Mouse (Mus musculus) heart, embryonic 15.5 days (tissue): ENCODE measurements at regions not wholly inside any gene's neighbourhood (a gene's known extent, or its start where the extent isn't known, plus 50 kb on each side); places are given as distances from the start of the nearest gene placed in this dataset.

Experiments
- ATAC-seq: fragments of 200-750 bp; cut with Nextera tagmentation; replicated peaks from 2 replicates; pipeline ENCODE4 v1.8.0; 2017; ENCODE audit warnings: low read depth, moderate TSS enrichment; ENCODE audit not compliant: insufficient number of reproducible peaks, insufficient read depth, low FRiP score
- H3K27ac ChIP-seq: fragments of 300-500 bp; sonication (generic); 2 replicates; pipeline ENCODE4 v1.5.1; 2015; ENCODE audit warnings: mild to moderate bottlenecking, inconsistent platforms
- H3K27me3 ChIP-seq: fragments of 300-500 bp; sonication (generic); 2 replicates; pipeline ENCODE4 v1.6.1; 2015; ENCODE audit warnings: inconsistent platforms
- H3K36me3 ChIP-seq: fragments of 300-500 bp; sonication (generic); 2 replicates; pipeline ENCODE4 v1.6.1; 2015; ENCODE audit warnings: mild to moderate bottlenecking, inconsistent platforms
- H3K4me1 ChIP-seq: fragments of 300-500 bp; sonication (generic); replicated peaks from 2 replicates; pipeline ENCODE4 v1.6.1; 2015; ENCODE audit warnings: inconsistent platforms
- H3K4me2 ChIP-seq: fragments of 300-500 bp; sonication (generic); 2 replicates; pipeline ENCODE4 v1.6.1; 2015; ENCODE audit warnings: inconsistent platforms, mild to moderate bottlenecking, moderate library complexity
- H3K4me3 ChIP-seq: fragments of 300-500 bp; sonication (generic); 2 replicates; pipeline ENCODE4 v1.5.1; 2015; ENCODE audit warnings: mild to moderate bottlenecking, inconsistent platforms
- H3K9ac ChIP-seq: fragments of 300-500 bp; sonication (generic); 2 replicates; pipeline ENCODE4 v1.6.1; 2015; ENCODE audit warnings: mild to moderate bottlenecking, inconsistent platforms
- H3K9me3 ChIP-seq: fragments of 300-500 bp; sonication (generic); replicated peaks from 2 replicates; pipeline ENCODE4 v1.6.1; 2016; ENCODE audit warnings: inconsistent platforms
- WGBS: fragments of 180-500 bp; shearing (Covaris S2); methylation state at CpG from one replicate; pipeline ENCODE4 v1.1.7; 2015; ENCODE audit warnings: mixed read lengths; 5-methylcytosine and 5-hydroxymethylcytosine counted together

DNA sequence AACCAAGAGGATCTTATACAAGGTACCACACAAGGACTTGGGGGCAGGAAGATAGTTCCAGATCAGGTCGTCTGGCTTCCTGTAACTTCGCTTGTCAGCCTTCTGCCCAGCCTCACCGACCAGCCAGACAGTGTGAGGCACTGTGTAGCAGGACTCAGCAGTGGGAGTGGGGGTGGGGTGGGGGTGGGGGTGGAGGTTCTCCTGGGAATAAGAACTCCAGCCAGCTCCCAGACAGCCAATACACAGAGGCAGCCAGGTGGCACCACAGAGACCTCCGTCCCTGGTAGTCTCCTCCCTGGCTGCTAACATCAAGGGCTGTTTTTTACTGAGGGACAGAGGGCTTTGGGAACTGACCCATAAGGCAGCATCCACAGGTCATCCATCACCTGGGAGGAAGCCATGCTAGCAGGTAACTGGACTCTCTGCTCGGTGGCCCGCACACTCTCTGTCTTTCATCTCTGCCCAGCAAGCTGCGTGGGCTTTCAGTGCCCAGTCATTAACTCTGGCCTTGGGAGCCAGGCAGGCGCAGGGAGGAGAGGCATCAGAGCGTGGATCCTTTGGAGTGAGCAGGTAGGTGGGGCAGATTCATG, 60.3 kb upstream of the Wnt4 start:
- Histone ChIP-seq H3K9me3 (no peaks in the 10 kb centered on the region), H3K27ac (no peak overlapping the region), H3K9ac (no peak overlapping the region), H3K27me3 (0 out of 2 replicates have a peak, but pooled peaks cover 3% of the 10 kb centered on the region), H3K4me2 (no peak overlapping the region), H3K36me3 (no peaks in the 10 kb centered on the region), H3K4me1 (peaks cover 15% of the 10 kb centered on the region), H3K4me3 (no peak overlapping the region)
- 54% methylated on average over 9 of the region's 9 CpGs for WGBS
- ATAC-seq = no peak

DNA sequence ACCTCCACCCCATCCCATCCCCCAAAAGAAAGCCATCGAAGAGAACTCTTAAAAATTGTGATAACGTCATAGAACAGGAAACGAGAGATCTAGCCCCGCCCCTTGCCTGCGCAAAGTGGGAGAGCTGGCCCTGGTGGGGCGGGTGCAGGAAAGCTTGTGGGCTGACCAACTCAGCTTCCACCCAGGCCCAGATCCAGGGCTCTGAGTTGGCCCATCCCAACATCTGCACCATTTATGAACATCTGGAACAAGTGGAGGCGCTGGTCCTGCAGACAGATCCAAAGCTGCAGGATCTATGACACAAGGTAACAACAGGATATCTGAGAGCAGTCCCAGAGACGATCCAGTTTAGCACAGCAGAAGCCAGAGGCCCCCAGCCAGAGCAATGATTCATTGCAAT, 62.7 kb upstream of the Wnt4 start:
- Histone ChIP-seq H3K27me3 (peaks cover 15% of the 10 kb centered on the region; the same call in 1 of the 2 replicates), H3K4me1 (peaks cover 27% of the 10 kb centered on the region), H3K36me3 (no peaks in the 10 kb centered on the region), H3K4me2 (no peak overlapping the region), H3K4me3 (no peak overlapping the region), H3K9ac (no peak overlapping the region), H3K9me3 (no peaks in the 10 kb centered on the region), H3K27ac (no peak overlapping the region)
- WGBS = 65% methylated on average over 8 of the region's 8 CpGs
- ATAC-seq = no peak

DNA sequence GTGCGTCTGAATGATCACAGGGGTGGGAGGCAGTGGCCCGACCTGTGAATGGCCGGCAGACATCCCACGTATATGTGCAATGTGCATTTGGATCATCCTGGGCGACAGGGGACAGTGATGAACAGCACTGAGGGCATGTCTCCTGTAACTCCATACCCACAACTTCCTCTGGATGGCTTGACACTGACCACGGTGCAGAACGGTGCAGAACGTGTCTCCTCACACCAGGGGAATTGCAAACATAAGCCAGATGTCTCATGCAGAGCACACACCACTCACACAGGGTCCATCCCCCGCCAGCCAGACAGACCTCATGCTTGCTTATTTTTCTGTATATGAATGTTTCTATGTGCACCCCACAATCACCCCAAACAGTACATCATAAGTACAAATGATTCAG, 64.4 kb upstream of the Wnt4 start:
- Histone ChIP-seq H3K4me1 (peaks cover 27% of the 10 kb centered on the region), H3K36me3 (no peaks in the 10 kb centered on the region), H3K4me3 (no peak overlapping the region), H3K9ac (no peak overlapping the region), H3K4me2 (no peak overlapping the region), H3K9me3 (no peaks in the 10 kb centered on the region), H3K27me3 (peaks cover 19% of the 10 kb centered on the region; the same call in 1 of the 2 replicates), H3K27ac (no peak overlapping the region)
- ATAC-seq = no peak
- WGBS = 48% methylated on average over 9 of the region's 9 CpGs

DNA sequence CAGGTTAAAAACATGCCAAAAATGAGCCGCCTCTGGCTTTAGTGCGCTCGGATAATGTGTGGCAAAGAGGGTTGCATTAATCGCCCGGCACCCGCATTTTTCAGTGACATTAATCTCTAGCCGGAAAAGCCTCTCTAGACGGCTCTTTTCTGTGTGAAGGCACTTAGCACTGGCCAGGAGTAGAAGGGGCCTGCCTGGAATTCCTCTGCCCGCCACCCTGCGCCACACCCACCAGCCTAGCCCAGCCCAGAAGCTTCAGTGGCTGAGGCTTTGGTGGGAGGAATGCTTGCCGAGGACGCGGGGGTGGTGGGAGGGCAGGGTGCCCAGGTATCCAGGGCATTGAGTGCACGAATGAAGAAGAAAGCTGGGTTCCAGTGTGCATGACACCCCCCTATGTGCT, 65.2 kb upstream of the Wnt4 start:
- peak overlapping the region; percentile 20; the same call in 1 of the 2 replicates for H3K4me2 ChIP-seq
- H3K27me3 ChIP-seq = peaks cover 16% of the 10 kb centered on the region; the same call in 1 of the 2 replicates
- H3K9ac ChIP-seq = no peak overlapping the region
- peaks cover 27% of the 10 kb centered on the region for H3K4me1 ChIP-seq
- H3K4me3 ChIP-seq = no peak overlapping the region
- no peak overlapping the region for H3K27ac ChIP-seq
- no peak for ATAC-seq
- 18% methylated on average over 14 of the region's 14 CpGs for WGBS
- H3K9me3 ChIP-seq = no peaks in the 10 kb centered on the region
- H3K36me3 ChIP-seq = no peaks in the 10 kb centered on the region

DNA sequence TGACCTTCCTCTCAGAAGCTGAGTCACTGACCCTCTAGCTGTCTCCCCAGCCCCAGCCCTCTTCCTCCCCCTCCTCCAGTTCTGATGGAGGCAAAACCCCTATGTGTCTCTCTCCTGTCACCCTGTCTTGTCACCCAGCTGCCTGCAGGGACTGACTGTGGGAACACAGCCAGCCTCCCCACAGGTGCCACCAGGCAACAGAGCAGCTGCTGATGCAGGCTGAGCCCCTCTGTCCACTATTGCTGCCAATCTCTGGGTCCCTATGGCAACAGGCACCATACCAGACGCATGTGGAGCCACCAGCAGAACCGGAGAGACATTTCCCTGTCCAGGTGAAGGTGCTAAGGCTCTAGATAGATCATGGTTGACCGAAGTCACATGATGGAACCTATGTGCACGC, 66.0 kb upstream of the Wnt4 start:
- Histone ChIP-seq H3K9me3 (no peaks in the 10 kb centered on the region), H3K4me3 (no peak overlapping the region), H3K4me1 (peaks cover 27% of the 10 kb centered on the region), H3K27me3 (peaks cover 16% of the 10 kb centered on the region; the same call in 1 of the 2 replicates), H3K27ac (no peak overlapping the region), H3K36me3 (no peaks in the 10 kb centered on the region), H3K4me2 (no peak overlapping the region), H3K9ac (no peak overlapping the region)
- 78% methylated on average over 4 of the region's 4 CpGs for WGBS
- no peak for ATAC-seq

DNA sequence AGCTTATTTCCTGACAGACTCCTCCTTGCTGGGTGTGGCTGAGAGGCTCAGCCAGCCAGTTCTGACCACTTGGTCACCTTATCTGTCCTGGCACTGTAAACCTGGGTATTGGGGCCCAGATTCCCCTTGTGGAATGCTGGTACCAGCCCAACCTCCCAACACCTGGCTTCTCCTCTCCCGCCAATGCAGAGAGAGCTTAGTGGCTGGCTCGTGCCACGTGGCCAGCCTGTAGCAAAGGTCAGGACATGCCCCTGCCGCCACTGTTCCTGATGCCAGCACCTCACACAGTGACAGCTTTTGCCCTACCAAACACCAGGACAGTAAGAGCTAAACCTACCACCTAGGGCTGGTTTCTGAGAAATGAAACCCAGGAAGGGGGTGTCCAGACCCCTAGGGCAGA, 66.8 kb upstream of the Wnt4 start:
- H3K9me3 ChIP-seq = no peaks in the 10 kb centered on the region

DNA sequence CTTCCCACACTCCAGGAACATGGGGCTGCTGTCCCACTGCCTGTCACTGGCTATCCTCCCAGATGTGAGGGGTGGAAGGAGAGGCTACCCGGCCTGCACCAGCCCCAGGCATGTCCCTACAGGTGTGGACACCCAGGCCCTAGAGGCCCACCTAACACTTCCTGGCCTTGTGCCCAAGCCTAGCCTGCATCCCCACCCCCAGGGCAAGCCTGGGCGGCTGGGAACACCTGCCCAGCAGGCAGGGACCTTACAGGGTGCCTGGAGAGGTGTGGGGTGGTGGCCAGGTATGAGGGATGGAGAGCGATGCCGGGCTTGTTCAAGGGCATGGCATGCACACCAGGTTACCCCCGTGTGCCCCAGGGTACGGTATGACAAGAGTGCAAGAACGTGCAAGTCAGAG, 76.3 kb upstream of the Wnt4 start:
- Histone ChIP-seq H3K4me2 (no peak overlapping the region), H3K4me3 (no peak overlapping the region), H3K27me3 (peaks cover 23% of the 10 kb centered on the region), H3K27ac (no peak overlapping the region), H3K9ac (no peak overlapping the region), H3K4me1 (no peaks in the 10 kb centered on the region), H3K9me3 (no peaks in the 10 kb centered on the region), H3K36me3 (no peaks in the 10 kb centered on the region)
- WGBS = 73% methylated on average over 7 of the region's 7 CpGs
- no peak for ATAC-seq

More for the DNA sequence above, 66.8 kb upstream of the Wnt4 start:
- H3K4me1 ChIP-seq = peaks cover 27% of the 10 kb centered on the region
- H3K36me3 ChIP-seq = no peaks in the 10 kb centered on the region
- H3K9ac ChIP-seq = no peak overlapping the region
- H3K4me2 ChIP-seq = no peak overlapping the region
- no peak overlapping the region for H3K4me3 ChIP-seq
- 71% methylated on average over 4 of the region's 4 CpGs for WGBS
- H3K27me3 ChIP-seq = peaks cover 16% of the 10 kb centered on the region; the same call in 1 of the 2 replicates
- H3K27ac ChIP-seq = no peak overlapping the region
- no peak for ATAC-seq

DNA sequence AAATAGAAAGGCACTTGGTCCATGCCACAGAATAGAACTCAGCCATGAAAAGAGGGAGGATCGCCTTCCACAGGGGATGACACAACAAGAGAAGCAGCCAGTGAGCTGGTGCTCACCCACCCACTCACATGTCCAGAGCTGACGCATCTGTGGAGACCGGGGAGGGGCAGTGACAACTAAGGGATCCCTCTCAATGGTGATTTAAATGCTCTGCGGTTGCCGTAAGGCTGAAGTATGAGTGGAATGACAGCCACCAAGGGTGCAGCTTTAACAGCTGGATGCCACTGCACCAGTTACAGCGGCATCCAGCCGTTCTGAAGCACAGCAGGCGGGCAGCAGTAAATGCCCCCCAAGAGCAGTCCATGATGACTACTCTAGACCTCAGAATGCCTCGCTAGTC, 76.9 kb upstream of the Wnt4 start:
- WGBS = 55% methylated on average over 9 of the region's 9 CpGs
- Histone ChIP-seq H3K4me3 (no peak overlapping the region), H3K9me3 (no peaks in the 10 kb centered on the region), H3K36me3 (no peaks in the 10 kb centered on the region), H3K9ac (no peak overlapping the region), H3K27me3 (peaks cover 23% of the 10 kb centered on the region), H3K27ac (no peak overlapping the region), H3K4me1 (no peaks in the 10 kb centered on the region), H3K4me2 (no peak overlapping the region)
- no peak for ATAC-seq

DNA sequence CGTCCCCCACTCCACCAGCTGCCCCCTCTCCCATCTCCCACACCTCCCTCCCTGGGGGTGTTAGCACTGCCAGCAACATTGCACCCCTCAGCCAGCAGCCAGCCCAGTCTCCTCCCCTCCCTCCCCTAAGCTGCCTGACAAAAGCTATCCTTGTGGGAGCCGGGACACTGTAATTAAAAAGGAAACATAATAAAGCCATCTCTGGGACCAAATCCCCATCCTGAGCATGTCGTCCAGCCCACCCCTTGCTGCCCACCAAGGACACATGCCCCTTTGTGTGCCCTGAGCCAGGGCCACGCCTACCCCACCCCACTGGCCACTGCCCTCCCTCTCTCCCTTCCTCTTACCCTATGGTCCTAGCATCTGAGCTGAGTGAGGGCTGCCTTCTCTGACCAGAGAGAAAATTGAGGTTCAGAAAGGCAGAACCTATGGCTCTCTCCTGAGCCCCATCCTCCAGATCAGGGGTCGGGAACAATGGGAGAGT, 80.8 kb upstream of the Wnt4 start:
- H3K4me1 ChIP-seq = peaks cover 4% of the 10 kb centered on the region; the same call in 1 of the 2 replicates
- no peak overlapping the region for H3K27ac ChIP-seq
- no peaks in the 10 kb centered on the region for H3K9me3 ChIP-seq
- H3K9ac ChIP-seq = no peak overlapping the region
- peaks cover 23% of the 10 kb centered on the region for H3K27me3 ChIP-seq
- H3K36me3 ChIP-seq = no peaks in the 10 kb centered on the region
- H3K4me3 ChIP-seq = no peak overlapping the region
- WGBS = 66% methylated on average over 5 of the region's 5 CpGs
- no peak overlapping the region for H3K4me2 ChIP-seq
- no peak for ATAC-seq

DNA sequence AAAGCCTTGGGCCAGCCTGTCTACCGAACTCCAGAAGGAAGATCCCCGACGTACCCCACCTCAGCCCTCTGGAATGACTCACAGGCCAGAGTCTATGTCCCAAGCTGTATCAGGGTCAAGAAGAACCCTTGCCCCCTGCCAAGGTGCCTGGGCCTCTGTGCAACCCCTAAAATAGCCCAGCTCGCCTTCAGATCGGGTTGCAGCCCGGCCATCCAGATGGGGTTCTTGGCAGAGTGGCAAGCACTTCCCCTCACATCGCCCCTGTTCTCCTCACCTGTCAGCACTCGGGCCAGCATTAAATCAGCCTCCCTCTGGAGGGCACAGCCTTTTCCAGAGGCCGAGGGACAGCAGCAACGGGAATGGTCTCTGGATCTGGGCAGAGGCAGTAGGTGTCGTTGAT, 83.2 kb upstream of the Wnt4 start:
- Histone ChIP-seq H3K36me3 (no peaks in the 10 kb centered on the region), H3K27ac (no peak overlapping the region), H3K9me3 (no peaks in the 10 kb centered on the region), H3K9ac (no peak overlapping the region), H3K4me2 (no peak overlapping the region), H3K4me1 (peaks cover 6% of the 10 kb centered on the region), H3K4me3 (no peak overlapping the region), H3K27me3 (peaks cover 9% of the 10 kb centered on the region)
- WGBS = 54% methylated on average over 11 of the region's 11 CpGs
- no peak for ATAC-seq

DNA sequence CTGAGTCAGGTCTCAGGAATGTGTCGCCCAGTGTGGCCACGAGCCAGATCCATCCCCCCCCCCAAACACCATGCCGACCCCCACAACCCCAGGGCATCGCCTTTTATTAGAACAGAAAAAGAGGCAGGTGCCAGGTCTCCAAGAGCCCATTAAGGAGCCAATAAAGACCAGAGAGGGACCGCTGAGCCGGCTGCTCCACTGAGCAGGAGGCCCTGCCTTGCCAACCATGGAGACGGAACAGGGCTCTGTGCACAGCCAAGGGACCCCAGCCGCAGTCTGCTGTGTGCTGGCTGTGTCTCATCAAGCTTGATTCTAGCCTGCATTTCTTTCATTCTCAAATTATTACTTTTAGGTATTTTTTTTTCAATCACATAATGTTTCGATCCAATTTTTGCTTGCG, 86.7 kb upstream of the Wnt4 start:
- H3K9ac ChIP-seq = no peak overlapping the region
- 63% methylated on average over 10 of the region's 10 CpGs for WGBS
- no peak for ATAC-seq

DNA sequence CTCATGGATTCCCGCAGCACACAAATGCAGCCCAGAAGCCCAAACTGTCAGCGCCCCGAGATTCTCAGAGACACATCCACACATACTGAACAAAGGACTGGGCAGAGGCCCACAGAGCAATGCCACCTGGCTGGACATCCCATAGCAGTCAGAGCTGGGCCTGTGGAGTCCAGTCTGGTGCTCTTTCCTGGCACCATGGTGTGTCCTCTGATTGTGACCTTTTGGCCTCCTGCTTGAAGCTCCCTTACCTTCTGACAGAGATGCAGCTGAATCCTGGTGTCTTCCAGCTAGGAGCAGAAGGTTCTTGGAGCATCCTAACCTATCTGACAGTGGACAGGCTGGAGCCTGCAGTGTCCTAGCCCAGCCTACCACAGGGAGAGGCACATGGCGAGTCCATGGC, 87.5 kb upstream of the Wnt4 start:
- ATAC-seq = no peak
- Histone ChIP-seq H3K9ac (no peak overlapping the region), H3K4me2 (no peak overlapping the region), H3K4me3 (no peak overlapping the region), H3K27ac (no peak overlapping the region), H3K4me1 (peaks cover 9% of the 10 kb centered on the region), H3K9me3 (no peaks in the 10 kb centered on the region), H3K27me3 (0 out of 2 replicates have a peak, but pooled peaks cover 3% of the 10 kb centered on the region), H3K36me3 (no peaks in the 10 kb centered on the region)
- 87% methylated on average over 4 of the region's 4 CpGs for WGBS

More for the DNA sequence above, 86.7 kb upstream of the Wnt4 start:
- H3K4me1 ChIP-seq = peaks cover 9% of the 10 kb centered on the region
- H3K27me3 ChIP-seq = no peaks in the 10 kb centered on the region
- H3K9me3 ChIP-seq = no peaks in the 10 kb centered on the region
- H3K4me2 ChIP-seq = no peak overlapping the region
- H3K4me3 ChIP-seq = no peak overlapping the region
- no peaks in the 10 kb centered on the region for H3K36me3 ChIP-seq
- no peak overlapping the region for H3K27ac ChIP-seq
